Mouse (Mus musculus): ENCODE data around the gene Gm14412.
"Not testable (repeated sequence)": the region's sequence is repeated elsewhere in the genome, so short reads cannot be mapped to it uniquely, and the experiment has no call there.

Gene Gm14412

DNA sequence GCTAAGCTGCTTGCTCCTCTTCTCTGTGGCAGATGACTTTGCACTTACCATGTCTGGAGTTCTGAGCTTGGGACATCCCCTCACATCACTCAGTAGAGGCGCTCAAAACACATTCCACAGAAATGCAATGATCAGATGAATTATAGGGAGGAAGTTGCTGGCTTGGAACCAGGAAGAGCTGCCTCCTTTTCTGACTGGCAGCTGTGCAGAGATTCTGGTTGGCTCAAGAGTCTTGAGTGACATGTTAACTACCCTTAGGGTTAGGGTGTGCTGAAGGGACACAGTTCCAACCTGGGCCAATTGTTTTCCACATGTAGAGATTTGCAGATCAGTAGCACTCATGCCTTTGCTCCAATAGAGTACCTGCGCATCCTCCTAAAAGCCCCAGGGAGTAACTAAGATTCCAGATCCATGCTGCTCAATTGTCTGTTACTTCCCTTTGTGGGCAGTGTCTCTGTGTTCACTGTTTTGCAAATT is at the start of gene Gm14412:
TSS of gene Gm14412 (minus strand) at position 51 of the 477 bp plus-strand sequence.
- not testable (repeated sequence) for DNase-seq

DNA sequence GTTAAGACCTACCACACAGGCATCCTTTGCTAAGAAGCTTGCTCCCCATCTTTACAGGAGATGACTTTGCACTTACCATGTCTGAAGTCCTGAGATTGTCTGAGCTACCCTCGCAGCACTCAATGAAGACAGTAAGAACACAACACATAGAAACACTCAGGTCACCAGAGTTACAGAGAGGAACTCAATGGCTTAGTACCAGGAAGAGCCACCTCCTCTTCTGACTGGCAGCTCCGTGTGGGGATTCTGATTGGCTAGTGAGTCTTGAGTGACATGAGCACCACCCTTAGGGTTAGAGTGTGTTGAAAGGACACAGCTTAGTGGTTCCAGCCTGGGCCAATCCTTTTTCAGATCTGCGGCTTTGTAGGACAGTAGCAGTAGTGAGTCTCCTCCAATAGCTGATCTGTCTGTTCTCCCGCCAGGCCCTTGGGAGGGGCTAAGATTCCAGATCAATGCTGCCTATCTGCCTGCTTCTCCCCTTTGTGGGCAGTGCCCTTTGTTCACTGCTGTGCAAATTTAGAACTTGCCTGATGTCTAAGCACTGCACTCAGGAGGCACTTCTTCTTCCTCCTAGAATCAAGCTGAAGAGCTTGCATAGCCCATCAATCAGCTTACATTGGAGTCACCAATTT is 5.7 kb upstream of the Gm14412 start:
- not testable (repeated sequence) for DNase-seq

DNA sequence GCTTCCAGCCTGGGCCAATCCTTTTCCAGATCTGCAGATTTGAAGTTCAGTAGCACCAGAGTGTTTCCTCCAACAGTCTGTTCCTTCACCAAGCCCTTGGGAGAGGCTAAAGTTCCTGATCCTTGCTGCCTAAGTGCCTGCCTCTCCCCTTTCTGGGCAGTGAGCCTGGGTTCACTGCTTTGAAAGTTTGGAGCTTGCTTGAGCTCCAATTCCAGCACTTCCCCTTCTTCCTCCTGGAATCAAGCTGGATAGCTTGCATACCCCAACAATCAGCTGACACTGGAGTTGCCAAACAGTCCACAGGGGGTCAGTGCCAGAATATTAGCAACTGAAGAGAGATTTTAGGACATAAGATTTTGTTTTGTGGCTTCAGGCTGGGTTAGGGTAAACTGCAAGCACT is 2.7 kb downstream of the Gm14412 start:
- DNase-seq = not testable (repeated sequence)

GRCm38 (mm10) chr2:177320786-177321320 is 3.3 kb downstream of the Gm14412 start:
- not testable (repeated sequence) for DNase-seq

DNA sequence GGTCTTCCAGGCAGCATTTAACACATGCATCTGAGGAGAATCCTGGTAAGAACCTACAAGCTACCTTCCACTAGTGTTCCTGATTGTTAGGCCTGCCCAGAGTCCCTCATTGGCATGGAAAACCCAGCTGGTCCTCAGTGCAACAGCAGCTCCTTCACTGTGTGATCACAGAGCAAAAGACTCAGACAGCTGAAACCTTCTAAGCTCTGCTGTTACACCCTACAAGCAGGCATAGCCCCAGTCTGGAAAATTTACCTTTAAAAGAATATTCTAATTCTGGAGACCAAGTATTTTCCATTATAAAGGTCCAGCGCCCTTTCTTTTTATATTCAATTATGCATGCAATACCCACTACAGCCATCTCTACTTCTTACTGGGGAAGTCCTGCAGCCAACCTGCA is 5.1 kb downstream of the Gm14412 start:
- DNase-seq = no peak

DNA sequence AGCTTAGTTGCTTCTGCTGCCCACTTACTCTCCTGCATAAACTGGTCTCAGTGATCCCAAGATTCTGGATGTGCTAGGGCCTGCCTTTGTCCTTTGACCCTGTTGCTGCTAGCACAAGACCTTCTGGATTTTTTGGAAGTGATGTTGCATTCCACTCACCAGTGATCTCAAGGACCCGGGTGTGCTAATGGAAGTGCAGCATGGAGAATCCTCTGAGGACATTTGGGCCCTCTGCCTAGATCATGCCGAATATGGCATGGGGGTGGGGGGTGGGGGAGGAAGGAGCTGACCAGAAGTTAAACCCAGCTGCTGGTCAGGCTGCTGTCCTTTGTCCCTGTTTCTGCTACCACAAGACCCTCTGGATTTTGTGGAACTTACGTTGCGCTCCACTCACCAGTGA is 14.5 kb downstream of the Gm14412 start:
- DNase-seq = not testable (repeated sequence)

DNA sequence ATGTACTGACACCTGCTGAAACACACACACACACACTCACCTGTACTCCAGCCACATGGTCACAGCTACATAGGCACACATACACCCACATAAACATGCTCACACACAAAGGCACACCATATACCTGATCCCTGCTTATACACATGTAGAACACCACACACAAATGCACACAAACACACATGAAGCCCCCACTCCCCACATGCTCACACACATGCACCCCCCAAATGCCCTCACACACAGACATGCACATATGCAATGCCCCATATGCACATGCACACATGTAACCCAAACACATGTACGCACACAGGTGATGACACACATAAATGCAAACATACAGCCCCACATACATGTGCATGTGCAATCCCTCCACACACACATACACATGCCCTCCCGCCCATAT is 19.1 kb downstream of the Gm14412 start:
- DNase-seq = not testable (repeated sequence)

DNA sequence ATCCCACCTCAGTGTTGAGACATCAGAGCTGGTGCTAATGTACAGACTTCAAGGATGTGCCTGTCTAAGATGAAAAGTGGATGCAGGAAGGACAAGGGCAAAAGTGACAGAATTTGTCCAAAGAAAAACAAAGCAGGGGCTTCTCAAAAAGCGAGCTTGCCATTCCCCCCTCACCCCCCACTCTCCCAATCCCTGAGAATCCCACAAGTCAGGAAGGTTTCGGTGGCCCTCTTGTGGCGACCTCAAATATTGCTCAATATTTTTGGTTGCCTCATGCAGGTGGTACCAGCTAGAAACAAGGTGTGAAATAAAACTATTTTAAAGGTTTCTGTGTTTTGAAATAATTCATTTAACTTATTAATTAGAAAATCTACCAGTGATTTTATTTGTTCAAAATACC is 40.4 kb downstream of the Gm14412 start:
- not testable (repeated sequence) for DNase-seq

GRCm38 (mm10) chr2:177277754-177278153 is 46.4 kb downstream of the Gm14412 start:
- not testable (repeated sequence) for DNase-seq

DNA sequence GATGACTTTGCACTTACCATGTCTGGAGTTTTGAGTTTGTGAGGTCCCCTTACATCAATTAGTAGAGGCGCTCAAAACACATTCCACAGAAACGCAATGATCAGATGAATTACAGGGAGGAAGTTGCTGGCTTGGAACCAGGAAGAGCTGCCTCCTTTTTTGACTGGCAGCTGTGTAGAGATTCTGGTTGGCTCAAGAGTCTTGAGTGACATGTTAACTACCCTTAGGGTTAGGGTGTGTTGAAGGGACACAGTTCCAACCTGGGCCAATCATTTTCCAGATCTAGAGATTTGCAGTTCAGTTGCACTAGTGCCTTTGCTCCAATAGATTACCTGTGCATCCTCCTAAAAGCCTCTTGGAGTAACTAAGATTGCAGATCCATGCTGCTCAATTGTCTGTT is 51.9 kb downstream of the Gm14412 start:
- not testable (repeated sequence) for DNase-seq

DNA sequence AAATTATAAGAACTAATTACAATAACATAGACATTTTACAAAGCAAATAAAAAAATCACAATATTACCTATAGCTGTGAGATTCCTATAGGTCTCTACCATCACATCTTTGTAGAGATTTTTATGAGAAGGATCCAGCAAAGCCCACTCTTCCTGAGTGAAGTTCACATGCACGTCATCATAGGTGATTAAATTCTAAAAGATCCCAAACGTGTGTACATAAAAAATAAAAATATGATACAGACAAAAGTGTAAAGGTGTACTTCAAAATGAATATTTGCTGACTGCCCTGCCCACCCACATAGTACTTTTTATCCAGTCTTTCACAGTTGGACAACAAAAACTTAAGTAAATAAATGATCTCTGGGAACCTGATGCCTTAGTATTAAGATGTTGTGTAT is 57.2 kb downstream of the Gm14412 start, which contains the start of gene Gm14409:
TSS of gene Gm14409 (minus strand) at position 101 of the 400 bp plus-strand sequence.
- DNase-seq = not testable (repeated sequence)
